Mouse (Mus musculus): ENCODE data around the gene Sypl2. TPM values are rescaled to one million over a fixed set of nuclear protein-coding genes. Genes with fewer than 3 reads are reported as not detected.

Gene Sypl2
- polyA plus RNA-seq, 1 experiment from 2014 or later = 0.07 TPM

- Histone ChIP-seq H3K27ac (no peak overlapping the region), H3K4me3 (replicated peaks) (no peak overlapping the region), H3K4me1 (replicated peaks) (peaks cover 48% of the 10 kb centered on the region), H3K36me3 (peaks cover 36% of the 10 kb centered on the region), H3K27me3 (no peaks in the 10 kb centered on the region), H3K9me3 (replicated peaks) (no peaks in the 10 kb centered on the region), H3K9ac (no peak overlapping the region), H3K4me2 (no peak overlapping the region)
- DNase-seq (no peak), ATAC-seq (ENCODE audit: low read depth) (no peak)
- WGBS (ENCODE audit: insufficient replicate concordance) = 74% methylated on average over 11 of the region's 11 CpGs
Measured at GRCm38 (mm10) chr3:108204470-108204869, 22.0 kb downstream of the Sypl2 start.

DNA sequence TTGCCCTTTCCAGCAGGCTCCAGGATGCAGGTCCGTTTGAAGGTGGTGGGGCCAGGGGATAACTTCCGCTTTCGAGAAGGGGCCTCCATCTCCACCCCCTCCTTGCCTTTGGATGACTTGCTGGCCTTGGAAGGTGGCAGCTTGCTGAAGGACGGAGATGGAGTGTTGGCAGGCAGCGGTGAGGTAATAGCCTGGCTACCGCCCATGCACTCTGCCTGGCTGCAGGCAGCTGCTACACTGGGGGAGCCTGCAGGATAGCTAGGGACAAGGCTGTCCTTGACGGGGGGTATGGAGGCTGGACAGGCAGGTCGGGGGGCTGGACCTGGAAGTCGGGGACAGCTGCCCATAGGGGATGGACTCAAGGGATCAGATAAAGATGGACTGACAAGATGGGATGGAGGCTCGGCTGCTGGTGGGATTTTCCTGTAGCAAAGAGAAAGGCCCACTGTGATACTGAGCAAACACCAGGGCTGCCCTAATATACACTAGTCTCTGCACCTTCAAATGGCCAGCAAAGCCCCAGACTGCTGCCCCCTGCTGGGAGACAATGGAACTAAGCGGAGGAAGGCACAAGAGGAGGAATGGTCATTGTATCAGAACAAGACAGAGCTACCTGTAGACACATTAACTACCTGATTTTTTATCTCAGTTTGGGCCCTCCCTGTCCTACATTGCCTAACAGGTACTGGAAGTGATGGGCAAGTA, 22.7 kb downstream of the Sypl2 start:
- 75% methylated on average over 11 of the region's 11 CpGs for WGBS (ENCODE audit: insufficient replicate concordance)
- Histone ChIP-seq H3K36me3 (peaks cover 36% of the 10 kb centered on the region), H3K4me1 (replicated peaks) (peaks cover 48% of the 10 kb centered on the region), H3K9ac (no peak overlapping the region), H3K4me3 (replicated peaks) (no peak overlapping the region), H3K27ac (no peak overlapping the region), H3K27me3 (no peaks in the 10 kb centered on the region), H3K9me3 (replicated peaks) (no peaks in the 10 kb centered on the region), H3K4me2 (no peak overlapping the region)
- ATAC-seq (ENCODE audit: low read depth) (no peak), DNase-seq (peak; percentile 67)

GRCm38 (mm10) chr3:108203212-108203611, 23.2 kb downstream of the Sypl2 start:
- Histone ChIP-seq H3K27me3 (no peaks in the 10 kb centered on the region), H3K4me1 (replicated peaks) (peaks cover 47% of the 10 kb centered on the region), H3K9me3 (replicated peaks) (no peaks in the 10 kb centered on the region), H3K4me2 (no peak overlapping the region), H3K36me3 (peaks cover 41% of the 10 kb centered on the region), H3K4me3 (replicated peaks) (no peak overlapping the region), H3K9ac (peak overlapping the region; percentile 10; the same call in 1 of the 2 replicates), H3K27ac (no peak overlapping the region)
- 88% methylated on average over 13 of the region's 13 CpGs for WGBS (ENCODE audit: insufficient replicate concordance)
- DNase-seq = no peak
- ATAC-seq (ENCODE audit: low read depth) = no peak

DNA sequence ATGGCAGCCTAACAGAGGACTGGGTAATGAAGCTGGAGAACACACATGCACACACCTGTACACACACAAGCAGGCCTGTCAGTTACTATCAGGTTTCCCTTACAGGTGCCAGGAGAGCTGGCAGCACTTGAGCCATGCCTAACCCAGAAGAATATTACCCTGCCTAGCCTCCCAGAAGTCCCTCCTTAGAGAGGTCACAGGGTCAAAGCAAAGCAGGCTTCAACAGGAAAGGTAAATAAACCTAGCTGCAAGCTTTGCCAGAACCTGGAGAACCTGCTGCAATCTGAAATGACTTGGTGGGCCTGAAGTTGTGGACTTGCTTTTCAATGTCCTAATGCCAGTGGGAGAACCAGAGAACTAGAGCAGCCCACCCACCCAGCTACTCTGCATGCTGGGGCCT, 23.9 kb downstream of the Sypl2 start:
- Histone ChIP-seq H3K36me3 (peaks cover 41% of the 10 kb centered on the region), H3K4me3 (replicated peaks) (no peak overlapping the region), H3K9me3 (replicated peaks) (no peaks in the 10 kb centered on the region), H3K4me2 (no peak overlapping the region), H3K27ac (peak overlapping the region; percentile 23; the same call in 1 of the 2 replicates), H3K4me1 (replicated peaks) (peaks cover 44% of the 10 kb centered on the region), H3K27me3 (no peaks in the 10 kb centered on the region), H3K9ac (peak overlapping the region; percentile 10; the same call in 1 of the 2 replicates)
- DNase-seq = no peak
- ATAC-seq (ENCODE audit: low read depth) = no peak

DNA sequence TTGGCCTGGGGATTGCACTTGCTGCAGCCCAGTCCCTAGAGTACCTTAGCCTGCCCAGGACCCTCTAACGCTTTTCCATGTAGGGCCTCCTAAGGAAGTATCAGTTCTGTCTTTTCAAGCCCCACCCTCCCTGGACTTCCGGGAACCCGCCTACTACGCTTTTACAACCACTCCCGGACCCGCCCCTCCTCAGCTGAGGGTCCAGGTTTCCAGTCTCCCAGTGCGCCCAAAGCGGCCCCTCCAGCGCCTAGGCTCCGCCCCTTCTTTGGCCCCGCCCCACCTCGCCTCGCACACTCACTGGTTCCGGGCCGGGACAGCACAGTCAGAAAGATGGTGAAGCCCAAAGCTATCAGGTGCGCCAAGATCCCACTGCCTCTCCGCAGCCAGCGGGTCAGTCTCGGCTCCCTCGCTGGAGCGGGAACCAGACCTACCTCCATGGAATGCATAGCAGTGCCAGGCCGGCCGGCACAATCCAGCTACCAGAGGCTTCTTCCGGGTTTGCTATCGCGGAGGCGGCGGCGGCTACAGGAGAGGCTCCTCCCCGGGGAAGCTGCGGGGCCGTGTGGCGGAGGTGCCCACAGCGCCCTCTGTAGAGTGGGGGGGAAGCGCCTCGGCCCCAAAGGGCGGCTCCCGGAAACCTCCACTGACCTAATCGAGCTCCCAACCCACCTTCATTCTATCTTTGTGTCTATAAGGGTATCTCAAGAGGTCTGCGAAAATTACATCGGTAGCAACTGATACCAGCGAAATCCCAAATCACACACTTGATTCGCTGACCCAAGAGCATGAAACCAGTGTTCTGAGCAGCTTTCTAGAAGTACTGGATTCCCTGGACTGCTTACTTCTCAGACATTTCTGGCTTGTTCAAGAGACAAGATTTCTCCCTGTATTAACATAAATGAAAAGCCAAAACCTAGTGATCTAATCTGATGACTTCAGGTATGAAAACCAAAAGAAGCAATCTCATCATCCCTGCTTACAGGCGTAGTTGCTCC, 25.8 kb downstream of the Sypl2 start, which contains the start of gene Cyb561d1:
Gene Cyb561d1, minus strand, starts transcription at position 884 of the 995 bp plus-strand sequence.
- Histone ChIP-seq H3K4me3 (replicated peaks) (peak within 1 kb of the TSS; percentile 80), H3K9me3 (replicated peaks) (no peaks in the 10 kb centered on the region), H3K9ac (peak within 1 kb of the TSS; percentile 75), H3K27me3 (no peaks in the 10 kb centered on the region), H3K36me3 (peaks cover 25% of the 10 kb centered on the region), H3K27ac (peak within 1 kb of the TSS; percentile 88), H3K4me2 (peak within 1 kb of the TSS; percentile 84), H3K4me1 (replicated peaks) (peaks cover 61% of the 10 kb centered on the region)
- peak; percentile 93 for ATAC-seq (ENCODE audit: low read depth)
- DNase-seq = peak; percentile 96
- 3% methylated on average over 44 of the region's 44 CpGs for WGBS (ENCODE audit: insufficient replicate concordance)

GRCm38 (mm10) chr3:108199231-108199630, 27.2 kb downstream of the Sypl2 start:
- Histone ChIP-seq H3K9ac (peak overlapping the region; percentile 75; the same call in 1 of the 2 replicates), H3K36me3 (peaks cover 17% of the 10 kb centered on the region), H3K4me3 (replicated peaks) (peak overlapping the region; percentile 80), H3K4me2 (peak overlapping the region; percentile 84), H3K9me3 (replicated peaks) (no peaks in the 10 kb centered on the region), H3K4me1 (replicated peaks) (peaks cover 60% of the 10 kb centered on the region), H3K27me3 (no peaks in the 10 kb centered on the region), H3K27ac (peak overlapping the region; percentile 88; the same call in 1 of the 2 replicates)
- DNase-seq = no peak
- ATAC-seq (ENCODE audit: low read depth) = no peak
- 87% methylated on average over 6 of the region's 6 CpGs for WGBS (ENCODE audit: insufficient replicate concordance)

GRCm38 (mm10) chr3:108197066-108197497, 29.4 kb downstream of the Sypl2 start:
- no peak overlapping the region for H3K4me2 ChIP-seq

GRCm38 (mm10) chr3:108195941-108196590, 30.4 kb downstream of the Sypl2 start:
- H3K4me2 ChIP-seq = no peak overlapping the region
- H3K4me1 ChIP-seq (replicated peaks) = peaks cover 52% of the 10 kb centered on the region
- H3K9me3 ChIP-seq (replicated peaks) = no peaks in the 10 kb centered on the region
- H3K9ac ChIP-seq = no peak overlapping the region
- DNase-seq (no peak), ATAC-seq (ENCODE audit: low read depth) (no peak)
- H3K27ac ChIP-seq = peak overlapping the region; percentile 29
- H3K36me3 ChIP-seq = peaks cover 4% of the 10 kb centered on the region; the same call in 1 of the 2 replicates
- no peaks in the 10 kb centered on the region for H3K27me3 ChIP-seq
- no peak overlapping the region for H3K4me3 ChIP-seq (replicated peaks)
- WGBS (ENCODE audit: insufficient replicate concordance) = 42% methylated on average over 7 of the region's 7 CpGs

More at GRCm38 (mm10) chr3:108197066-108197497, 29.4 kb downstream of the Sypl2 start:
- no peaks in the 10 kb centered on the region for H3K27me3 ChIP-seq
- no peaks in the 10 kb centered on the region for H3K9me3 ChIP-seq (replicated peaks)
- 48% methylated on average over 14 of the region's 14 CpGs for WGBS (ENCODE audit: insufficient replicate concordance)
- H3K9ac ChIP-seq = no peak overlapping the region
- no peak overlapping the region for H3K27ac ChIP-seq
- no peak overlapping the region for H3K4me3 ChIP-seq (replicated peaks)
- H3K4me1 ChIP-seq (replicated peaks) = peaks cover 58% of the 10 kb centered on the region
- ATAC-seq (ENCODE audit: low read depth) (no peak), DNase-seq (no peak)
- peaks cover 4% of the 10 kb centered on the region; the same call in 1 of the 2 replicates for H3K36me3 ChIP-seq

GRCm38 (mm10) chr3:108195287-108195686, 31.2 kb downstream of the Sypl2 start:
- 53% methylated on average over 4 of the region's 4 CpGs for WGBS (ENCODE audit: insufficient replicate concordance)
- ATAC-seq (ENCODE audit: low read depth) (no peak), DNase-seq (no peak)
- Histone ChIP-seq H3K4me1 (replicated peaks) (peaks cover 49% of the 10 kb centered on the region), H3K36me3 (peaks cover 4% of the 10 kb centered on the region; the same call in 1 of the 2 replicates), H3K27me3 (no peaks in the 10 kb centered on the region), H3K4me3 (replicated peaks) (no peak overlapping the region), H3K9me3 (replicated peaks) (no peaks in the 10 kb centered on the region), H3K9ac (no peak overlapping the region), H3K27ac (no peak overlapping the region), H3K4me2 (no peak overlapping the region)

- no peak overlapping the region for H3K9ac ChIP-seq
- no peak overlapping the region for H3K4me3 ChIP-seq (replicated peaks)
- H3K27ac ChIP-seq = no peak overlapping the region
- 62% methylated on average over 4 of the region's 4 CpGs for WGBS (ENCODE audit: insufficient replicate concordance)
- peaks cover 37% of the 10 kb centered on the region for H3K4me1 ChIP-seq (replicated peaks)
- no peaks in the 10 kb centered on the region for H3K9me3 ChIP-seq (replicated peaks)
- H3K36me3 ChIP-seq = peaks cover 4% of the 10 kb centered on the region; the same call in 1 of the 2 replicates
- no peak for DNase-seq
- no peak for ATAC-seq (ENCODE audit: low read depth)
- peaks cover 10% of the 10 kb centered on the region for H3K27me3 ChIP-seq
- H3K4me2 ChIP-seq = no peak overlapping the region
Measured at GRCm38 (mm10) chr3:108193686-108194085, 32.8 kb downstream of the Sypl2 start.

GRCm38 (mm10) chr3:108189897-108190296, 36.6 kb downstream of the Sypl2 start:
- Histone ChIP-seq H3K36me3 (no peaks in the 10 kb centered on the region), H3K9me3 (replicated peaks) (no peaks in the 10 kb centered on the region), H3K4me1 (replicated peaks) (peaks cover 24% of the 10 kb centered on the region), H3K4me2 (no peak overlapping the region), H3K9ac (no peak overlapping the region), H3K27me3 (peaks cover 48% of the 10 kb centered on the region), H3K27ac (no peak overlapping the region), H3K4me3 (replicated peaks) (no peak overlapping the region)
- ATAC-seq (ENCODE audit: low read depth) = no peak
- 41% methylated on average over 5 of the region's 5 CpGs for WGBS (ENCODE audit: insufficient replicate concordance)
- no peak for DNase-seq

Measured in liver, embryonic 13.5 days (tissue).